Mouse (Mus musculus) liver, postnatal 0 days (tissue): Measurements from ENCODE around the gene Des.

ENCODE experiments used
- CTCF ChIP-seq: sonication (generic); IDR thresholded peaks from 2 replicates; pipeline ENCODE4 v1.5.1; 2016; ENCODE audit warnings: antibody characterized with exemption, low read depth
- EP300 ChIP-seq: IDR thresholded peaks from 2 replicates; pipeline ENCODE4 v1.6.1; 2016; ENCODE audit warnings: antibody characterized with exemption, low read depth, mild to moderate bottlenecking

DNA sequence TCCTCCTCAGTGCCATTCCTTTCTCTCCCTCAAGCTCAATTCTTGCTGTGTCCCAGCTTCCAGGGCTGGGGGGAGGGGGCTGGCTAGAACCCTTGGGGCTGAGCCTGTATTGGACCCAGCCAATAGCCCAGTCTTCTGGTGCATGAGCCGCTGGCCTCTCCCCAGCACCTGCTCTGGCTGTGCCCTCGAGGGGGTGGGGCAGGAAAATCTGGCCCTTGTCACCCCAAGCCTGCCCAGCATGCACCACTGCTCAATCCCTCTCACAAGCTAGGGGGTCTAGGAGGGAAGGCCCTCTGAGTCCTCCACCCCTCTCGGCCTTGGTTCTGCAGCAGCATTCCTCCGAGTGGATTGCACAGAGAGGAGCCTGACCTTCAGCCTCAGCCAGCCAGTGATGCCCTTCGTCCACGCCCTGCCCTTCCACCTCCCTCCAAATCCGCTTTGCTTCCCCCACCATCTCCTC lies 27.4 kb downstream of the Des start:
- TF ChIP-seq CTCF, result no peak
- TF ChIP-seq EP300, result no peak
